Mouse (Mus musculus): Measurements from ENCODE around the gene Patj. TPM values are rescaled to one million over a fixed set of nuclear protein-coding genes. Genes with fewer than 3 reads are reported as not detected.

Gene Patj
- total RNA-seq, 2 experiments from 2014 or later, result 5.2 to 8.7 TPM

Small RNA genes lying within 50 kb of the gene (microRNA-seq; reads per million reads assigned to microRNA genes)
- gene Gm22625 (0 reads per million in 2 experiments), gene Gm26154 (0 reads per million in 2 experiments)

Other genes starting within 250 kb of the Patj start
- 10 to 100 TPM; 35.9 to 46.7 TPM for gene Tm2d1, start 12.5 kb upstream of the Patj start, total RNA-seq (2021)

All from layer of hippocampus, postnatal 10 days (tissue).